Mouse (Mus musculus): ENCODE measurements around the gene Olfr498. TPM values are rescaled to one million over a fixed set of nuclear protein-coding genes. Genes with fewer than 3 reads are reported as not detected.

Gene Olfr498
- not detected in 2 replicates for polyA plus RNA-seq (2014; fragmentation: Nextera tagmentation; extraction: Ambion mirVana)

- Histone ChIP-seq H3K27me3 (ENCODE audit: control insufficient read depth, insufficient read depth, low read length) (no peaks in the 10 kb centered on the region), H3K4me2 (ENCODE audit: low read depth, low read length) (no peak within 1 kb of the TSS), H3K4me1 (ENCODE audit: control insufficient read depth, insufficient read depth, low read length) (no peaks in the 10 kb centered on the region), H3K9me3 (replicated peaks; ENCODE audit: control insufficient read depth, low read length) (no peaks in the 10 kb centered on the region), H3K9ac (replicated peaks; ENCODE audit: low read length) (no peak within 1 kb of the TSS), H3K36me3 (replicated peaks; ENCODE audit: control insufficient read depth, insufficient read depth, low read depth, low read length) (no peaks in the 10 kb centered on the region), H3K27ac (replicated peaks; ENCODE audit: low read depth, low read length) (no peak within 1 kb of the TSS), H3K4me3 (ENCODE audit: low read depth, low read length) (no peak within 1 kb of the TSS)
- no peak for DNase-seq (ENCODE audit: low spot score)
- WGBS: 89% methylated on average over 1 of the region's 1 CpGs
- no peak for ATAC-seq (replicated peaks; ENCODE audit: insufficient number of reproducible peaks, low FRiP score, low TSS enrichment, low read depth)
These were observed at the start of gene Olfr498 for GRCm38 (mm10) chr7:108465026-108465425. Olfr498 (plus strand) TSS chr7:108465326.

GRCm38 (mm10) chr7:108420121-108420520 lies 45.0 kb upstream of the Olfr498 start, which contains the start of gene Olfr497:
Olfr497 (plus strand) TSS chr7:108420421.
- no peaks in the 10 kb centered on the region for H3K36me3 ChIP-seq (replicated peaks; ENCODE audit: control insufficient read depth, insufficient read depth, low read depth, low read length)
- H3K27me3 ChIP-seq (ENCODE audit: control insufficient read depth, insufficient read depth, low read length): no peaks in the 10 kb centered on the region
- DNase-seq (ENCODE audit: low spot score): no peak
- H3K4me3 ChIP-seq (ENCODE audit: low read depth, low read length): no peak within 1 kb of the TSS
- no peaks in the 10 kb centered on the region for H3K4me1 ChIP-seq (ENCODE audit: control insufficient read depth, insufficient read depth, low read length)
- H3K9me3 ChIP-seq (replicated peaks; ENCODE audit: control insufficient read depth, low read length): no peaks in the 10 kb centered on the region
- H3K27ac ChIP-seq (replicated peaks; ENCODE audit: low read depth, low read length): no peak within 1 kb of the TSS
- no peak within 1 kb of the TSS for H3K9ac ChIP-seq (replicated peaks; ENCODE audit: low read length)
- no peak within 1 kb of the TSS for H3K4me2 ChIP-seq (ENCODE audit: low read depth, low read length)
- no peak for ATAC-seq (replicated peaks; ENCODE audit: insufficient number of reproducible peaks, low FRiP score, low TSS enrichment, low read depth)
- 77% methylated on average over 2 of the region's 2 CpGs for WGBS

Other genes starting within 250 kb of the Olfr498 start
- not detected in 2 replicates for gene Olfr488, start 207.0 kb upstream of the Olfr498 start, polyA plus RNA-seq (2014; fragmentation: Nextera tagmentation; extraction: Ambion mirVana)
- not detected in 2 replicates for gene Olfr490, start 176.4 kb upstream of the Olfr498 start, polyA plus RNA-seq (2014; fragmentation: Nextera tagmentation; extraction: Ambion mirVana)
- not detected in 2 replicates for gene Olfr491, start 151.9 kb upstream of the Olfr498 start, polyA plus RNA-seq (2014; fragmentation: Nextera tagmentation; extraction: Ambion mirVana)
- not detected in 2 replicates for gene Olfr492, start 141.7 kb upstream of the Olfr498 start, polyA plus RNA-seq (2014; fragmentation: Nextera tagmentation; extraction: Ambion mirVana)
- gene Olfr493, start 118.3 kb upstream of the Olfr498 start, polyA plus RNA-seq (2014; fragmentation: Nextera tagmentation; extraction: Ambion mirVana): not detected in 2 replicates
- not detected in 2 replicates for gene Olfr494, start 100.0 kb upstream of the Olfr498 start, polyA plus RNA-seq (2014; fragmentation: Nextera tagmentation; extraction: Ambion mirVana)
- not detected in 2 replicates for gene Olfr495, start 72.2 kb upstream of the Olfr498 start, polyA plus RNA-seq (2014; fragmentation: Nextera tagmentation; extraction: Ambion mirVana)
- not detected in 2 replicates for gene Olfr497, start 44.9 kb upstream of the Olfr498 start, polyA plus RNA-seq (2014; fragmentation: Nextera tagmentation; extraction: Ambion mirVana)
- not detected in 2 replicates for gene Olfr502, start 59.7 kb downstream of the Olfr498 start, polyA plus RNA-seq (2014; fragmentation: Nextera tagmentation; extraction: Ambion mirVana)
- gene Olfr503, start 79.2 kb downstream of the Olfr498 start, polyA plus RNA-seq (2014; fragmentation: Nextera tagmentation; extraction: Ambion mirVana): not detected in 2 replicates
- not detected in 2 replicates for gene Olfr504, start 100.5 kb downstream of the Olfr498 start, polyA plus RNA-seq (2014; fragmentation: Nextera tagmentation; extraction: Ambion mirVana)
- gene Olfr506, start 145.5 kb downstream of the Olfr498 start, polyA plus RNA-seq (2014; fragmentation: Nextera tagmentation; extraction: Ambion mirVana): not detected in 2 replicates
- gene Olfr507, start 156.5 kb downstream of the Olfr498 start, polyA plus RNA-seq (2014; fragmentation: Nextera tagmentation; extraction: Ambion mirVana): not detected in 2 replicates
- gene Olfr508, start 164.7 kb downstream of the Olfr498 start, polyA plus RNA-seq (2014; fragmentation: Nextera tagmentation; extraction: Ambion mirVana): not detected in 2 replicates
- gene Olfr509, start 186.6 kb downstream of the Olfr498 start, polyA plus RNA-seq (2014; fragmentation: Nextera tagmentation; extraction: Ambion mirVana): not detected in 2 replicates
- gene Olfr510, start 201.1 kb downstream of the Olfr498 start, polyA plus RNA-seq (2014; fragmentation: Nextera tagmentation; extraction: Ambion mirVana): not detected in 2 replicates
- not detected in 2 replicates for gene Olfr512, start 248.0 kb downstream of the Olfr498 start, polyA plus RNA-seq (2014; fragmentation: Nextera tagmentation; extraction: Ambion mirVana)